Mouse (Mus musculus): ENCODE data around the gene Hist1h4i. TPM values are rescaled to one million over a fixed set of nuclear protein-coding genes. Genes with fewer than 3 reads are reported as not detected.

The Hist1h4i gene
- polyA plus RNA-seq, 1 experiment from 2014 or later, result 53.1 TPM

DNA sequence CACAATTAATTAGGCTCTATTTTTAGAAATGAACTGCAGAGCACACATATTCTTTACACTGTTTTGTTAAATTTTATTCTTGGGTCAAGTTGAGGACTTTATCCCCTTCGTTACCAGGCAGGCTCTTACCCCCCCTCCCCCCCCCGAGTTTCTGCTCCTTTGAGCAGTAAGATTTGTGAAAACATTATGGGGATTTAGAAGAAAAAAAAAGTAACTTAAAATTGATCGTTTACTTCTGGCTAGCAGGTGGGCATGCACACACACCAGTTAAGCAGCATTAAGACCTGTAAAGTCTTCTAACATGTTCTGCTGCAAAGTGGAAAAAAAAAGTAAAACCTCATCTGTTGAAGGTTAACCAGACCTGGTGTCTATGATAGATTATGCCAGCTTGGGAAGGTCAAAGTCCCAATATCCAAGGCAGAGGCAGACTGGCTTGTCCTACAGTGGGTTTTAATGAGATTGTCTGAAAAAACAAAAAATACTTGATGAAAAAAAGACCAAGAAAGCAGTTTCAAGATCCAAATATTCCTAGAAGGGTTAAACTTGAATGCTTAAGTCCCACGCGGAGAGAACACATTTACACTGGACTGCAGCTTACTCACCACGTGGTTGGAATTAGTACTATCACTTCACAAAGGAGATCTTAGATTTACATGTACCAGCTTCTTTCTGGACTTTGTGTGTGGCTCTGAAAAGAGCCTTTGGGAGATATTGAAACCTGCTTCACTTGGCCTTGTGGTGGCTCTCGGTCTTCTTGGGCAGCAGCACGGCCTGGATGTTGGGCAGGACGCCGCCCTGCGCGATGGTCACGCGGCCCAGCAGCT lies 6.5 kb downstream of the Hist1h4i start:
- WGBS, result under 1% methylated on average over 14 of the region's 14 CpGs
- Histone ChIP-seq H3K27ac (peak overlapping the region; percentile 96), H3K4me3 (peak overlapping the region; percentile 58), H3K36me3 (replicated peaks) (no peaks in the 10 kb centered on the region), H3K4me1 (peaks cover 39% of the 10 kb centered on the region), H3K27me3 (ENCODE audit: poor library complexity, severe bottlenecking) (no peaks in the 10 kb centered on the region), H3K9me3 (no peaks in the 10 kb centered on the region)
- DNase-seq (ENCODE audit: extremely low spot score, low spot score), result peak; percentile 50

DNA sequence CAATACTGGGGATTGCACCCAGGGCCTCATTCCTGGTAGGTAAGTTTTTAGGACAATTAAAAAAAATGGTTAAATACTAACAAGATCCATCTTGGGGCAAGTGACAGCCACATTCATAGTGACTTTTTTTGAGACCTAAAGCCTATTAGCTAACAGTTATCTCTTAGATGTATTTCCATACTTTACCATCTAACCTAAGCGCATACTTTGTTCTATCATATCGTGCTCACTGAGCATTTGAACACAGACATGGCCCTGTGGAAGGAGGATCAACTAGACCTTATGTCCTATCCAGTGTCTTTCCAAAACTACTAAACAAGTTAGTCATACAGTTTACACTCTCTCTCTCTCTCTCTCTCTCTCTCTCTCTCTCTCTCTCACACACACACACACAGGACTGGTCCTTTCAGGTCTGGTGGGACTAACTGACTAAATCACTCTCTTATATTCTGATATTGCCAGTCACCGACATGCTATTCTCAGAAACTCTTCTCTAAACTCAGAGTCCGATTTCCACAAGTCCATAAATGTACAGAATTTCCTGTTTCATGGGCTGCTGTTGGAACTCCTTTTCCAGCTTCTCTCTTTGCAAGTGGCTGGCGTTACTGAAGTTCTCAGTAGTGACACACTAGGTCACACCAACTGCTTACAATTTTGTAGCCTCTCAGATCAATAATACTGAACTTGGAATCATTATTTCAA lies 7.3 kb downstream of the Hist1h4i start:
- H3K4me1 ChIP-seq, result peaks cover 43% of the 10 kb centered on the region
- H3K36me3 ChIP-seq (replicated peaks), result no peaks in the 10 kb centered on the region
- peak; percentile 18 for DNase-seq (ENCODE audit: extremely low spot score, low spot score)
- peak overlapping the region; percentile 58 for H3K4me3 ChIP-seq
- H3K27ac ChIP-seq, result peak overlapping the region; percentile 96
- no peaks in the 10 kb centered on the region for H3K9me3 ChIP-seq
- no peaks in the 10 kb centered on the region for H3K27me3 ChIP-seq (ENCODE audit: poor library complexity, severe bottlenecking)
- WGBS, result 62% methylated on average over 5 of the region's 5 CpGs

DNA sequence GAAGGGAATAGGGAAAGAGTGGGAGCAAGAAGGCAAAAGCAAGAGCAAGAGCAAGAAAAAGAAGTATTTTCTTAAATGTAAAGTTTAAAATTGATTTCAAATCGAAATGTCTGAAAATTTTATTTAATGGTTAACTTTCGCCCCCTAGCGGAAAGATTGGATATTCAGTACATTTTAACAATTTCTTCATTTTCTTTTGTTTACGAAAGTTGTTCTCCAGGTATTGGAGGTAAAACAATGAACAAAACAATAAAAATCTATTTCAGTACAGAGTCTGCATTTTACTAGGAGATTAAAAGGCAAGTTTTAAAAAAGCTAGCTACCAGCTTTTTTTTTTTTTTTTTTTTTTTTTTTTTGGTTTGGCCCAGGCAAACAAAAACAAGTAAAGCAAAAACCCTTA lies 10.7 kb downstream of the Hist1h4i start:
- peaks cover 41% of the 10 kb centered on the region for H3K4me1 ChIP-seq
- H3K27me3 ChIP-seq (ENCODE audit: poor library complexity, severe bottlenecking), result no peaks in the 10 kb centered on the region
- DNase-seq (ENCODE audit: extremely low spot score, low spot score), result no peak
- no peak overlapping the region for H3K4me3 ChIP-seq
- no peaks in the 10 kb centered on the region for H3K9me3 ChIP-seq
- no peak overlapping the region for H3K27ac ChIP-seq
- no peaks in the 10 kb centered on the region for H3K36me3 ChIP-seq (replicated peaks)
- WGBS, result 20% methylated on average over 4 of the region's 4 CpGs

DNA sequence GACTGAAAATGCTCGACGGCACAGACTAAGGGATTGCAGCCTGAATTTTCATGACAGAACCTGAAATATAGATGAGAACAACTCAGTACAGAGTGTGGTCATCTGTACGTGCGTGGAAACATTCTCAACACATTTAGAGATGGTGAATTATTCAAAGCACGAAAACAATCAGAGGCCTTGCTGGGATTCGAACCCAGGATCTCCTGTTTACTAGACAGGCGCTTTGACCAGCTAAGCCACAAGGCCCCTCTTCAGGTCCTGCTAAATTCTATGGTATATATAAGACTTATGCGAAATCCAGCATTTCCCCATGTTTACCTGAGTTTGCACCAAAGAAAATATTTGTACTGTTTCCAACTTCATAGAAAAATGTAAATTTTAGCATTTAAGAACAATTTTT lies 11.2 kb downstream of the Hist1h4i start:
- H3K4me1 ChIP-seq, result peaks cover 42% of the 10 kb centered on the region
- no peaks in the 10 kb centered on the region for H3K27me3 ChIP-seq (ENCODE audit: poor library complexity, severe bottlenecking)
- H3K36me3 ChIP-seq (replicated peaks), result no peaks in the 10 kb centered on the region
- WGBS, result 30% methylated on average over 8 of the region's 8 CpGs
- peak; percentile 35 for DNase-seq (ENCODE audit: extremely low spot score, low spot score)
- H3K4me3 ChIP-seq, result peak overlapping the region; percentile 59
- no peak overlapping the region for H3K27ac ChIP-seq
- H3K9me3 ChIP-seq, result no peaks in the 10 kb centered on the region

DNA sequence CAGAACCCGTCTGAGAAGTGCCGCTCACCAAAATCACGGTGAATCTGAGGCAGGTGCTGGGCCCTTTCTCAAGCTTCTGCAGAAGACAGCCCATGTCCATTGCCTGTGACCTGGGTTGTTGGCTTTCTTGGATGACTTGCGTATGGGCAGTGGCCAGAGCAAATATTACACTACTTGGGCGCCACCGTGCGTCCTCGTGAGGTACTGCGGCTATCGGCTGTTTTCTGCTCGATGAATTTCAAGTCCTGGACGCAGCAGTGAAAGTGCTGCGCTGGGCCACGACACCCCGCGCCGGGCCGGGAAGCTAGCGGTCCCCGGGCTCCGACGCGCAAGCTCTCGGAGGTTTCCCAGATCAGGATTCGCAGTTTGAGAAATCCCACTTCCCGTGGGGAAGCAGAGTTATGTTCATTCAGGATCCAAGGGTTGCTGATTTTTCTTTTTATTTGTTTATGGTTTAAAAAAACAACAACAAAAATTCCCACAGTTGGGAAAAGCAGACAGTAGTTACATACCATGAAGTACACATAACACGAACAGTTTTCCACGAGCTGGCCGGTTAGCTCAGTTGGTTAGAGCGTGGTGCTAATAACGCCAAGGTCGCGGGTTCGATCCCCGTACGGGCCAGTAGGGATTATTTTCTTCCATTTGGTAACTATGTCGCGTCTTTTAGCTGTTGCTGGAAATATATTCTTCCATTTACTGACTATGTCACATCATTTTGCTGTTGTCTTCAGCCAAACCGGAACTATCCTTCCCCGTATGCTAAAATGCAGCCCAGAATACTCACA lies 12.3 kb downstream of the Hist1h4i start:
- Histone ChIP-seq H3K36me3 (replicated peaks) (no peaks in the 10 kb centered on the region), H3K9me3 (no peaks in the 10 kb centered on the region), H3K4me3 (peak overlapping the region; percentile 59), H3K27me3 (ENCODE audit: poor library complexity, severe bottlenecking) (no peaks in the 10 kb centered on the region), H3K4me1 (peaks cover 36% of the 10 kb centered on the region), H3K27ac (peak overlapping the region; percentile 86)
- peak; percentile 95 for DNase-seq (ENCODE audit: extremely low spot score, low spot score)
- under 1% methylated on average over 40 of the region's 40 CpGs for WGBS

DNA sequence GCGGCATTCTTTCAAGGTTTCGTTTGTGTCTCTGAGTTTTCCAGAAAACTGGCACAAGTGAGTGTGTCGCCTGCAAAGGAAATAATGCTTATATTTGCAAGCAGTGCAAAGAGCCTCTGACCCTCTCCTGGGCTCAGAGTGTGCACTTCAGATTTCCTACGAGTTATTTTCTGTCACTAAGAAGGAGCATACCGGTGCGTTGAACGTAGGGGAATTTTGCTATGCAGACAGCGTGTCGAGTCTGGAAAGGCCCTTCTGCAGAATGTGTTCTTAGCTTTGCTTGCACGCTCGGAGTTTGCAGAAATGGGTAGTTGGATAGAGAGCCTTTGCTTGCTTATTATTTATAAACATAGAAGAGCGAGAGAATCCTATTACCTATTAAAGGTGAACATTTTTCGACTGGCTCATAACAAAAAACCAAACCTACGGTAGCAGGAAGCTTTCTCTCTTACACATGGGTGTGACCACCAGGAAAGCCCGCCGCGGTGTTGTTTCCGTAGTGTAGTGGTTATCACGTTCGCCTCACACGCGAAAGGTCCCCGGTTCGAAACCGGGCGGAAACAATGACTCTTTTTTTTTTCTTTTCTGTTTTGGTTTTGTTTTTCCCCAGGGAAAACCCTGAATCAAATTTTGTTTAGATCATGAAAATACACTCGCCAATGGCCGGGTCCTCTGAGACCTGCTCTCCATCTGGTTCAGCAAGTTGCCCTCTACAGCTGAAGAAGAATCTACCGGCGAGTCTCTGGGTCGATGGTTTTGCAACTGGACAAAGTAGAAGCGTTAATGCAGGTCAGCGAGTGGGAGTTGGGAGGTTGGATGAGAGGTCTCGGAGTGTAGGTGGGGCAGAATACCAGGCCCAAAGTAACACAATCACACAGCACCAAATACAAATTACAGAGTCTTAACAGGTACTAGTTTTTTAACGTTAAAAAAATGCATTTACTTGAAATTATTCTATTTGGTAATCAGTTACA lies 14.8 kb downstream of the Hist1h4i start:
- 1% methylated on average over 35 of the region's 35 CpGs for WGBS
- H3K4me1 ChIP-seq, result peaks cover 25% of the 10 kb centered on the region
- H3K36me3 ChIP-seq (replicated peaks), result no peaks in the 10 kb centered on the region
- H3K4me3 ChIP-seq, result peak overlapping the region; percentile 62
- H3K27ac ChIP-seq, result peak overlapping the region; percentile 80
- H3K27me3 ChIP-seq (ENCODE audit: poor library complexity, severe bottlenecking), result no peaks in the 10 kb centered on the region
- no peaks in the 10 kb centered on the region for H3K9me3 ChIP-seq
- DNase-seq (ENCODE audit: extremely low spot score, low spot score), result peak; percentile 91

DNA sequence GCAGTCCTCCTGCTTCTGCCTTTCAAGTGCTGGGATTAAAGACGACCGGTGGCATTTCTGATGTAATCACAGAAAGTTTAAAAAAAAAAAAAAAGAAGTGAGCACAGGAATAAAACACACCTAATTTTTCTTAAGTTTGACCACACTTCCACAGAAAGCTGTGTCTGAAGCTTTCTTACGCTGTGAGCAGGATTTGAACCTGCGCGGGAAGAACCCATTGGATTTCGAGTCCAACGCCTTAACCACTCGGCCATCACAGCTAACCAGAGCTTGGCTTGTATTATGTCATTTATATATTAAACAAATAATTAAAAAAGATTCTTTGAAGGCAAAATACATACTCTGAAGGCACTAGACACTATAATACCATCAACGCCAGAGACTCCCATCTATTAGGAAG lies 18.9 kb downstream of the Hist1h4i start:
- Histone ChIP-seq H3K27me3 (ENCODE audit: poor library complexity, severe bottlenecking) (peaks cover 31% of the 10 kb centered on the region), H3K9me3 (no peaks in the 10 kb centered on the region), H3K4me3 (peak overlapping the region; percentile 68), H3K27ac (peak overlapping the region; percentile 58), H3K4me1 (peaks cover 19% of the 10 kb centered on the region), H3K36me3 (replicated peaks) (no peaks in the 10 kb centered on the region)
- under 1% methylated on average over 9 of the region's 9 CpGs for WGBS
- DNase-seq (ENCODE audit: extremely low spot score, low spot score), result peak; percentile 80

DNA sequence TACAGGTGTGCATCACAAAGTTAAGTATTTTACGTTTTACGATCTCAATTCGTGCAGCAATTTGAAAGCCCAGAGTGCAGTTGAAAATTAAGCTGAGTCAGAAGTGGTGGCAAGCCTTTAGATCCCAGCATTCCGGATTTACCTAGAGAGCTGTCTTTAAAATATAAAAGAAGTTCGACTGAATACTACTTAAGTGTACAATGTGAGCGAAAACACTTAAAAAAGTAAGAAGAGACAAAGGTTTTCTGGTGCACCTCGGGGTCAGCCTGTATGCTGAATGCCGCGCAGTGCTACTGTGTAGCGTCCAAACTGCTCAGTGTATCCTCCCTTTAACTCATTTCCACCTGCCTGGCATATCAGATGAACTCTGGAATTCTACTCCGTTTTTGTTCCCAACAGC lies 19.6 kb downstream of the Hist1h4i start:
- H3K36me3 ChIP-seq (replicated peaks), result no peaks in the 10 kb centered on the region
- under 1% methylated on average over 11 of the region's 11 CpGs for WGBS
- H3K27me3 ChIP-seq (ENCODE audit: poor library complexity, severe bottlenecking), result peaks cover 32% of the 10 kb centered on the region
- peak overlapping the region; percentile 58 for H3K27ac ChIP-seq
- no peaks in the 10 kb centered on the region for H3K9me3 ChIP-seq
- peak overlapping the region; percentile 68 for H3K4me3 ChIP-seq
- DNase-seq (ENCODE audit: extremely low spot score, low spot score), result peak; percentile 17
- peaks cover 14% of the 10 kb centered on the region for H3K4me1 ChIP-seq

DNA sequence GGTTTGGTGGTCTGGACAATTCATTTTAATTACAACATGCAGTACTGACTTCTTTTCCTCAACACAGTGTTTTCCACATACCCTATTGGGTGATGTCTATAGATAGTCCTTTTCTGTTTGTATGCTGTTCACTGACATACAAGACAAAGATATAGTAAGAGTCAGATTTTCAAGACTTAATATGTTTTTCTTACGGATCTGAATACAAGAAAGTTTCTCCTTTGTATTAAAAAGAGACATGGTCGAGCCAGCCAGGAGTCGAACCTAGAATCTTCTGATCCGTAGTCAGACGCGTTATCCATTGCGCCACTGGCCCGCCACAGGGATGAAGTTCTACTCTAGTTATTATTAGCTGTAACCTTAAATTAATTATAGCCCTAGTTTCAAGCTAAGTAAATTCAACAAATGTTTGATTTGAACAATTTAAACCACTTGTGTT lies 20.2 kb downstream of the Hist1h4i start:
- Histone ChIP-seq H3K36me3 (replicated peaks) (no peaks in the 10 kb centered on the region), H3K4me3 (peak overlapping the region; percentile 68), H3K27ac (no peak overlapping the region), H3K27me3 (ENCODE audit: poor library complexity, severe bottlenecking) (peaks cover 32% of the 10 kb centered on the region), H3K4me1 (peaks cover 12% of the 10 kb centered on the region), H3K9me3 (no peaks in the 10 kb centered on the region)
- WGBS, result under 1% methylated on average over 8 of the region's 8 CpGs
- DNase-seq (ENCODE audit: extremely low spot score, low spot score), result peak; percentile 67

DNA sequence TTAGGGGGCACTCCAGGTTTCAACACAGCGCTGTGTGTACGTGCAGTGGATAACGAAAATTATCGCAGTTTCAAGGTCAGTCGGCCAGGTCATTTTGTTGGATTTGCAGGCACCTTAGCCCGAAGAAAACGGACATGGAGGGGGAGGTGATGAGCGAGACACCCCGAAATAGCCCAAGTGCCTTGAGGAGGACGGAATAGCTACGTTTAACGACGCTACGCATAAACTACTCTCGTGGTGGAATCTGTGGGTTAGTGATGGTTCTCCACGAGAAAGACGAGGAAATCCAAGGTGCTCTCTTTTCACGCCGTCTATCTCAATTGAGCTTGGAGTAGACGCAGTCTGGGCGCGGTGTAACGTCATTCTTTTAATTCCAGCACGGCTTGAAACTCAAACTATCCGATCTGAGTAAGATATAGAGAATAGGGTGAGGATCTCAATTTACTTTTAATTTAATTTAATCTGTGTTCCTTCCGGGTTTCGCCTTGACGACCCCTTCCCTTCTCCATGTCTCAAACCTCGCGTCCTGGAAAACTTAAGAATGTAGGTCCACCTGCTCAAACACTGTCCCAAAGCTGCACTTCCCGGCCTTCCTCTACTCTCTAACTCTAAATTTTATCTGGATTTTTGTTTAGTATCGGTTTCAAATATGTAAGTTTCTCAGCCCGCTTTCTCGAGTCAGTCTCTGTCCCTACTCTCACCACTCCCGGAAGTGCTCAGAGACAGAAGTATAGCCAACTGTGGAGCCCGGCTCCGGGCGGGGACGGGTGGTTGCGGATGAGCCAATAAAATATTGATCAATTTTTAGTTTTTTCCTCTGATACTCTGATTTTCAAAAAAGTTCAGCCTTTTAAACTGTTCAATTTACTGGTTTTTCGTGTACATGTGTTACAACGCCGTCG lies 21.0 kb downstream of the Hist1h4i start:
- Histone ChIP-seq H3K27ac (no peak overlapping the region), H3K4me1 (peaks cover 7% of the 10 kb centered on the region; the same call in 1 of the 2 replicates), H3K9me3 (peaks cover 3% of the 10 kb centered on the region; the same call in 1 of the 2 replicates), H3K4me3 (peak overlapping the region; percentile 68), H3K27me3 (ENCODE audit: poor library complexity, severe bottlenecking) (peaks cover 36% of the 10 kb centered on the region), H3K36me3 (replicated peaks) (no peaks in the 10 kb centered on the region)
- under 1% methylated on average over 44 of the region's 44 CpGs for WGBS
- peak; percentile 47 for DNase-seq (ENCODE audit: extremely low spot score, low spot score)

Measured in forebrain, embryonic 10.5 days (tissue).